Mouse (Mus musculus): ENCODE measurements around the gene Cyp17a1.

DNA sequence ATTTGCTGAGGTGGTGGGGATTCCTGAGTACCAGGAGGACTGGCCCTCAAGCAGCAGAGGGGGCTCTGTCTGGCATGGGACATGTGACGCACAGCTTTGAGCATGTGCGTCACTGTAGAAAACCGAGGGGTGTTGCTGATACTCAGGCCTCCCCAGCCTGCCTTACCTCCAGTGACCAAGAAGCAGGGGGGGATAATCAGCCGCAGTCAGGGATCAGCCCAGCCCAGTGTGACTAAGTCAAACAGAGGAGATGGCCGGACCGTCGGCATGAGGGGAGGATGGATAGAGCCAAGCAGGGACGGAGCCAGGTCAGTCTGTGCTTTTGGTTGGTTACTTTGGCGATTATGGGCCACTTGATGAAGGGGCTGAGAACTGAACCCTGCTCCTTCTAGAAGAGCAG, 41.3 kb downstream of the Cyp17a1 start:
- TF ChIP-seq POLR2A (IDR thresholded peaks at IDR 0.05; ENCODE audit: control insufficient read depth, low read depth, low read length): no peak
- TF ChIP-seq CTCF (IDR thresholded peaks at IDR 0.05; ENCODE audit: control insufficient read depth, insufficient read depth, insufficient replicate concordance, low read depth, low read length): no peak

All from testis, adult 2 months (tissue).